Mouse (Mus musculus) midbrain, embryonic 13.5 days (tissue): ENCODE results near the gene Tox2. TPM values are rescaled to one million over a fixed set of nuclear protein-coding genes. Genes with fewer than 3 reads are reported as not detected.

Source experiments
- ATAC-seq: fragments of 200-750 bp; cut with Nextera tagmentation; 2 replicates; pipeline ENCODE4 v1.8.0; 2017; ENCODE audit warnings: mild to moderate bottlenecking, moderate TSS enrichment, moderate library complexity
- H3K27ac ChIP-seq: fragments of 300-500 bp; sonication (generic); 2 replicates; pipeline ENCODE4 v1.5.1; 2015; ENCODE audit warnings: inconsistent platforms, mild to moderate bottlenecking, moderate library complexity
- H3K27me3 ChIP-seq: fragments of 300-500 bp; sonication (generic); 2 replicates; pipeline ENCODE4 v1.6.1; 2015; ENCODE audit warnings: mild to moderate bottlenecking, inconsistent platforms
- H3K36me3 ChIP-seq: fragments of 300-500 bp; sonication (generic); 2 replicates; pipeline ENCODE4 v1.6.1; 2015; ENCODE audit warnings: mild to moderate bottlenecking, inconsistent platforms
- H3K4me1 ChIP-seq: fragments of 300-500 bp; sonication (generic); replicated peaks from 2 replicates; pipeline ENCODE4 v1.6.1; 2015; ENCODE audit warnings: inconsistent platforms
- H3K4me2 ChIP-seq: fragments of 300-500 bp; sonication (generic); replicated peaks from 2 replicates; pipeline ENCODE4 v1.6.1; 2015; ENCODE audit warnings: moderate library complexity, mild to moderate bottlenecking, inconsistent platforms
- H3K4me3 ChIP-seq: fragments of 300-500 bp; sonication (generic); replicated peaks from 2 replicates; pipeline ENCODE4 v1.5.1; 2015; ENCODE audit warnings: mild to moderate bottlenecking, inconsistent platforms
- H3K9ac ChIP-seq: fragments of 300-500 bp; sonication (generic); replicated peaks from 2 replicates; pipeline ENCODE4 v1.6.1; 2015; ENCODE audit warnings: mild to moderate bottlenecking, inconsistent platforms
- H3K9me3 ChIP-seq: fragments of 300-500 bp; sonication (generic); 2 replicates; pipeline ENCODE4 v1.6.1; 2016; ENCODE audit warnings: mild to moderate bottlenecking, inconsistent platforms
- WGBS: fragments of 180-500 bp; shearing (Covaris S2); methylation state at CpG from one replicate; pipeline ENCODE4 v1.1.7; 2015; 5-methylcytosine and 5-hydroxymethylcytosine counted together
- polyA plus RNA-seq: library from polyadenylated mRNA; unstranded; fragments of >200 nt; fragmentation: Nextera tagmentation; extraction: Ambion mirVana; gene quantifications from 2 replicates; pipeline ENCODE4 v1.2.1, GENCODE M21; 2015

The Tox2 gene
- polyA plus RNA-seq, 1 experiment from 2014 or later: 44.2 TPM

DNA sequence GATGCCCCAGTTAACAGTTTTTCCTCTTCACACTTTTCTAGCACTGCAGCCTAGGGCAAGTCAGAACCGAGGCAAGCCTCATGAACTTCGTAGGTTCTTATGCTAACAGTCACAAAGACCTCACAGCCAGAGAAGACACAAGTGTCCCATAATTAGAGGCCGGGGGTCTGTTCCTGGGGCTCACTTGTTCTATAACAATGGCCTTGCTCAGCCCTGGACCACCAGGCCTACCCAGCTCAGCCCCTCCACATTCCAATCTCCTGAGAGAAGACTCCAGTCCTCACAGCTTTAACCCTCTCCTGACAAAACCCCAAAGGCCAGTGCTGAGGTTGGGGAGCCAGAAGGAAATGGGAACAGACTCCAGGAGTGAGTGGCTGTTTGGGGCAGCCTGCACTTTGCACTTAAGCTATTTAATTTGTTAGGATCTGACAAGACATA, 12.9 kb upstream of the Tox2 start:
- Histone ChIP-seq H3K9ac (no peak overlapping the region), H3K27ac (peak overlapping the region; percentile 32; the same call in 1 of the 2 replicates), H3K4me1 (peaks cover 55% of the 10 kb centered on the region), H3K9me3 (no peaks in the 10 kb centered on the region), H3K4me3 (no peak overlapping the region), H3K27me3 (0 out of 2 replicates have a peak, but pooled peaks cover 8% of the 10 kb centered on the region), H3K36me3 (no peaks in the 10 kb centered on the region), H3K4me2 (no peak overlapping the region)
- 4% methylated on average over 3 of the region's 3 CpGs for WGBS
- ATAC-seq: peak; percentile 82

DNA sequence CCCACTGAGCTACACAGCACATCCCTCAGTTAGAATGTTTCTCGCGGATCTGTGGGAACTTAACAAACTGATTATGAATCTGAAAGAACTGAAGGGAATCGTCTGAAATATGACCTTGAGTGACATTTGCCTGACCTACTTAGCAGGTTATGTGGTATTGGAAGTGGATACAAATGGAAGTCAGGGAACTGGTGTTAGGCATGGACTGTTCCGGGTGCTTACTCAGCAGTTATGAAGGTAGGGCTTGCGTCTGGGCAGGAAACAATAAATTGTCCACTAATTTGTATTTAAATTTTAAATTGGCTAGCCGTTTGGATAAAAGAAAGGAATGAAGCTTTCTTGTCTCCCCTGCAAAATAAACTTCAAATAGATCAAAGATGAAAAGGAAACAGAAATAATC, 10.4 kb upstream of the Tox2 start:
- 62% methylated on average over 6 of the region's 6 CpGs for WGBS
- no peak for ATAC-seq

DNA sequence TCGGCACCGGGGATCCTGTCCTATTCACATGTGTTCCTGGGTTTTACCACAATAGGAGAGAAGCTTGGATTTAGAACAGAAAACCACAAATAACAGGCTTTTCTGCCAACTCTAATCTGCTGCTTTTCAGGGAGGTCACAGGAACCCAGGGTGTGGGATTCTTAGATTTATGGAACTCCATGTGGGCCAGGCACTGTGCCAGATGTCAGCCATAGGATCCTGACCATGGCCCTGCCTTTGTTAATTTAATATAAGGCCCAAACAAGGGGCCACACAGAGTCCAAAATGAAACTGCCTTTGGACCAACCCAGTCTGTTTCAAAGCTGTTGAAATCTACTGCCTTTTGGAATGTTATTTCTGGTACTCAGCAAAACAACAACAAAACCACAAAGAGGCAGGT, 8.9 kb upstream of the Tox2 start:
- no peak for ATAC-seq
- H3K27me3 ChIP-seq: 0 out of 2 replicates have a peak, but pooled peaks cover 13% of the 10 kb centered on the region
- 15% methylated on average over 2 of the region's 2 CpGs for WGBS
- H3K9me3 ChIP-seq: no peaks in the 10 kb centered on the region
- no peaks in the 10 kb centered on the region for H3K36me3 ChIP-seq
- H3K4me1 ChIP-seq: peaks cover 57% of the 10 kb centered on the region
- no peak overlapping the region for H3K4me2 ChIP-seq
- peak overlapping the region; percentile 19; the same call in 1 of the 2 replicates for H3K27ac ChIP-seq
- no peak overlapping the region for H3K4me3 ChIP-seq
- no peak overlapping the region for H3K9ac ChIP-seq

More for the DNA sequence above, 10.4 kb upstream of the Tox2 start:
- Histone ChIP-seq H3K4me1 (peaks cover 65% of the 10 kb centered on the region), H3K9ac (no peak overlapping the region), H3K27ac (no peak overlapping the region), H3K4me2 (no peak overlapping the region), H3K27me3 (0 out of 2 replicates have a peak, but pooled peaks cover 9% of the 10 kb centered on the region), H3K36me3 (no peaks in the 10 kb centered on the region), H3K4me3 (no peak overlapping the region), H3K9me3 (no peaks in the 10 kb centered on the region)

DNA sequence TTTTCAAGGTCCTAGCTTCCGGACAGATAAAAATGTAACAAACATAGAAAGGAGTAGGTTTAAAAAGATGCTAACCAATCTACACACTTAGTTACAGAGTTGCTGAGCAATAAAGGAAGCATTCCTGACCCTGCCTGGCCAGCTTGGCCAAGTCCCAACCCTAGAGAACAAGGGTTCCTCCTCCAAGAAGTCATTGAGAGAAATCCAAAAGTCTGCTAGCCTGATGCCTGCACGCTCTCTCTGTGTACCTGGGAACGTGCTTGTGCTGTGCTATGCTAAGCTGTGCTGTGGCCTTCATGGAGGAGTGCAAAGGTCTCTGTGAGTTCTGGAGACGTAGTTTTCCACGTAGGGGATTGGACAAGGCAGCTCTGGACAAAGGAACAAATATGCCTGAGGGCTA, 8.4 kb upstream of the Tox2 start:
- H3K27ac ChIP-seq: 0 out of 2 replicates have a peak overlapping the region, but pooled peaks have one; percentile 40
- no peaks in the 10 kb centered on the region for H3K9me3 ChIP-seq
- 51% methylated on average over 5 of the region's 5 CpGs for WGBS
- H3K27me3 ChIP-seq: 0 out of 2 replicates have a peak, but pooled peaks cover 13% of the 10 kb centered on the region
- H3K9ac ChIP-seq: no peak overlapping the region
- peaks cover 52% of the 10 kb centered on the region for H3K4me1 ChIP-seq
- H3K4me2 ChIP-seq: no peak overlapping the region
- no peaks in the 10 kb centered on the region for H3K36me3 ChIP-seq
- no peak overlapping the region for H3K4me3 ChIP-seq
- no peak for ATAC-seq

DNA sequence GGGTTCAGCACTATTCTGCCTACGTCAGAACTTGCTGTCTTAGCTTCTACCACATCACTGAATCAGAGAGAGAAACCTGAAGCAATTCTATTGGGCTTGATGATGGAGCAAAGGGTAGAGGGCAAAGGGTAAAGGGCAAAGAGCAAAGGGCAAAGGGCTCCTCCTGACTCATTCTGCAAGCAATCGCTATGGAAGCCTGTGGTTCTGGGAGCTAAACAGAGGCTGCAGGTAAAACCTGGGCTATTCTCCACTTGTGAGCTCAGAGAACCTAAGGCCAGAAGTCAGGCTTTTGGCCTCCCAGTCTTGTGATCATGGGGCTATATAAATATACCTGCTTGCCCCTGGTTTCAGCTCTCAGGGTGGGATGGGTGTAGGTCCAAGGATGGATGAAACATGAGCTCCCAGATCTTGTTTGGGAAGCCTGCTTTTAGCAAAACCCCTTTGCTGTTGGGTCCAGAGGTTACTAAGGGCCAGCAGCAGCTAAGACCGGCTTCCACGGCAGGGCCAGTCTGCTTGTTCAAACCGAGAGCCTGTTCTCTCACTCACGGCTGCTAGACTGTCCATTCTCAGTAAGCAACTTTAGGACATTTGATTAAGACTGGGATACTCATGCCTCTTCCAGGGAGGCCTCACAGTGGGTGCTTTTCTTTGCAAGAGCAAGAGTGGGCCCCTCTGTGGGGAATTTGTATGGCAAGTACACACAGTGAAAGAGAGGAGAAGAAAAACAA, 7.7 kb upstream of the Tox2 start:
- ATAC-seq: peak; percentile 61
- 0 out of 2 replicates have a peak, but pooled peaks cover 16% of the 10 kb centered on the region for H3K27me3 ChIP-seq
- H3K27ac ChIP-seq: peak overlapping the region; percentile 40
- H3K4me1 ChIP-seq: peaks cover 45% of the 10 kb centered on the region
- no peak overlapping the region; the same call in 1 of the 2 replicates for H3K9ac ChIP-seq
- H3K36me3 ChIP-seq: no peaks in the 10 kb centered on the region
- no peak overlapping the region for H3K4me3 ChIP-seq
- H3K9me3 ChIP-seq: no peaks in the 10 kb centered on the region
- 0 out of 2 replicates have a peak overlapping the region, but pooled peaks have one; percentile 11 for H3K4me2 ChIP-seq
- WGBS: 12% methylated on average over 6 of the region's 6 CpGs

DNA sequence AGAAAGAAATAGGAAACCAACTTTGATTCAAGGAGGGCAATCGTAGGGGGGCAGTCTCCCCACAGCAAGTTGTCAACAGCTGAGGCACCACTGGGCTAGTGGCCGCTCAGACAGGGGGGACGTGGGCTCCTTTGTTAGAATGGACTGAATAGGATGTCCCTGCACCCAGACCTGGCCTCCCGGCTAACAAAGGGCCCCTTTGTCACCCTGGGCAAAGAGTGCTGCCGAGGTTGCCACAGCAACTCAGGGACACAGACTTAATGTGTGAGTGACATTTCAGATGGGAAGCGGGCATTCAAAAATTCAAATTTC, 7.1 kb upstream of the Tox2 start:
- Histone ChIP-seq H3K9me3 (no peaks in the 10 kb centered on the region), H3K4me2 (0 out of 2 replicates have a peak overlapping the region, but pooled peaks have one; percentile 11), H3K27ac (peak overlapping the region; percentile 40), H3K36me3 (no peaks in the 10 kb centered on the region), H3K9ac (no peak overlapping the region; the same call in 1 of the 2 replicates), H3K4me3 (no peak overlapping the region), H3K4me1 (peaks cover 40% of the 10 kb centered on the region), H3K27me3 (0 out of 2 replicates have a peak, but pooled peaks cover 15% of the 10 kb centered on the region)
- peak; percentile 90 for ATAC-seq
- WGBS: 4% methylated on average over 6 of the region's 6 CpGs

DNA sequence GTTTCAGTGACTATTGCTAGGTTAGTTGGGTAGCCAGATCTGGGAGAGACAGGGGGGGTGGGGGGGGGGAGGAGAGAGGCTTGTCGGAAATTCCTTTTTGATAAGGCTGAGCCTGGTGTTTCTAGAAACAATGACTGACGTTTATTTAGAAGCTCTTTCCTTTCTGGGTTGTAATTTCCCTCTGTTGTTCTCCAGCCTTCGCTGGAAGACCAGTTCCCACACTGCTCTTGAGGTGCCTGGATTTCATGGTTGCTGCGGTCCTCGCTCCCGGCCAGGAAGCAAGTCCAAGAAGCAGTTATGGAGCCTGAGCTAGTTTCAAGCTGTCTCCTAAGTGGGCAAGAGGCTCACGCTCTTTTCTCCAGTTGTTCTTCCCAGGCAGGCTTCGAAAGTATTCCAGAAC, 1.0 kb upstream of the Tox2 start:
- peak overlapping the region; percentile 52; the same call in 1 of the 2 replicates for H3K27ac ChIP-seq

DNA sequence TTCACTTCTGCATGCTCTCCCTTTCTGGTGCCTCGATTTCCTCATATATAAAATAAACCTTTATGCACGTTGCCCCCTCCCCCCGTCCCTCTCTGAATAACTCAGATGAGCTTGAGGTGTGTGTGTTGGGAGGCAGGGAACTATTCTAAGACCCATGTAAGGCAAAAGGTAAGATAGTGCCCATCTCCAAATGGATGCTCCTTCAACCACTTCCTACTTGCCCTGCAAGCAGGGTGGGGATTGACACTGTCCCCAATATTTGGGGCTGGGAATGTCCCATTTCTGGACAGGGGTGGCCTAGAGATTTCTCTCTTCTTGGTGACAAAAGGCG, 407 bp upstream of the Tox2 start:
- Histone ChIP-seq H3K36me3 (no peaks in the 10 kb centered on the region), H3K4me1 (peaks cover 40% of the 10 kb centered on the region), H3K27ac (peak overlapping the region; percentile 52), H3K9ac (peak overlapping the region; percentile 84; the same call in 1 of the 2 replicates), H3K4me3 (peak overlapping the region; percentile 70), H3K4me2 (peak overlapping the region; percentile 80), H3K9me3 (0 out of 2 replicates have a peak, but pooled peaks cover 4% of the 10 kb centered on the region), H3K27me3 (peaks cover 16% of the 10 kb centered on the region; the same call in 1 of the 2 replicates)
- 1% methylated on average over 4 of the region's 4 CpGs for WGBS
- peak; percentile 46 for ATAC-seq

More for the DNA sequence above, 1.0 kb upstream of the Tox2 start:
- H3K36me3 ChIP-seq: no peaks in the 10 kb centered on the region
- peaks cover 40% of the 10 kb centered on the region for H3K4me1 ChIP-seq
- H3K27me3 ChIP-seq: peaks cover 18% of the 10 kb centered on the region; the same call in 1 of the 2 replicates
- 0 out of 2 replicates have a peak, but pooled peaks cover 4% of the 10 kb centered on the region for H3K9me3 ChIP-seq
- H3K9ac ChIP-seq: no peak overlapping the region
- peak overlapping the region; percentile 80; the same call in 1 of the 2 replicates for H3K4me2 ChIP-seq
- no peak for ATAC-seq
- 48% methylated on average over 8 of the region's 8 CpGs for WGBS
- no peak overlapping the region for H3K4me3 ChIP-seq

DNA sequence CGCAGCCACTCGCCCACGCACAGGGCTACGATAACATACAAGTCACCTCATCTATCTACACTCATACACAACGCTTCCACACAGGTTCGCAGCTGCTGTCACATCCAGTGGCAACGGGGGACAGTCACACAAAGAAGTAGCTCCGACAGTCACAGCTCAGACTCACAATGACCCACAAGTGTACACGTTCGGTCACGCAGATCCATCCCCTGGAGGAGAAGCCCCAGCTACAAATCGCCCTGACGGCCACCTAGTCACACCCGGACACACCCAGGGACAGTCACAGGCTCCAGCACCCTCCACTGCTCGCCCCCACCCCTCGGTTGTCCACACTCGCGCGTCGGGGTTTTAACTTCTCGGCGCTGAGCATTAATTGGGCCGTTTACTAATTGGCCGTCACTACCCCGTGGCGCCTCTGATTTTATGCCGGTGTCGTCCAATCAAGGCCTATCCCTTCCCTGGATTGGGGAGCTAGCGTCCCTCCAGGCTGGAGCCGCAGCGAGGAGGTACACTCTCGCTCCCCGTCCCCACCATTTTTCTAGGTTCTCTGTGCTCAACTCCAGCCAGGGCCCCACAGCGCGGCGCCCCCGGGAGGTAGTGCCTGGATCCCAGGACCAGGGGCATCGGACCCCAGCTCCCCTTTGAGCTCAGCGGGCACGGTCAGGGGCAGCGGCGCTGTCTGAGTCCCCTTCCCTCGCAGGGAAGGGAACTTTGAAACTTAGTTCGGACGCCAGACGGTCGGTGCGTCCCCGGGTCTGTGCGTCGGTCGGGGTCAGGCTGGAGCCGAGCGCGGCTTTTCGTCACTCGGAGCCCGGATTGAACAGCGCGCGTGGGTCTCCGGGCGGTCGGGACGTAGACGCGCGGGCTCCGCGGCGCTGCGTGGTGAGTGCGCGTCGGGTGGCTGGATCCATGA, 966 bp downstream of the Tox2 start:
- H3K36me3 ChIP-seq: no peaks in the 10 kb centered on the region
- H3K27ac ChIP-seq: peak overlapping the region; percentile 79
- ATAC-seq: peak; percentile 28; the same call in 1 of the 2 replicates
- peaks cover 40% of the 10 kb centered on the region for H3K4me1 ChIP-seq
- WGBS: 1% methylated on average over 75 of the region's 75 CpGs
- H3K9me3 ChIP-seq: 0 out of 2 replicates have a peak, but pooled peaks cover 4% of the 10 kb centered on the region
- peak overlapping the region; percentile 70 for H3K4me3 ChIP-seq
- peak overlapping the region; percentile 80 for H3K4me2 ChIP-seq
- peaks cover 13% of the 10 kb centered on the region; the same call in 1 of the 2 replicates for H3K27me3 ChIP-seq
- H3K9ac ChIP-seq: peak overlapping the region; percentile 84

DNA sequence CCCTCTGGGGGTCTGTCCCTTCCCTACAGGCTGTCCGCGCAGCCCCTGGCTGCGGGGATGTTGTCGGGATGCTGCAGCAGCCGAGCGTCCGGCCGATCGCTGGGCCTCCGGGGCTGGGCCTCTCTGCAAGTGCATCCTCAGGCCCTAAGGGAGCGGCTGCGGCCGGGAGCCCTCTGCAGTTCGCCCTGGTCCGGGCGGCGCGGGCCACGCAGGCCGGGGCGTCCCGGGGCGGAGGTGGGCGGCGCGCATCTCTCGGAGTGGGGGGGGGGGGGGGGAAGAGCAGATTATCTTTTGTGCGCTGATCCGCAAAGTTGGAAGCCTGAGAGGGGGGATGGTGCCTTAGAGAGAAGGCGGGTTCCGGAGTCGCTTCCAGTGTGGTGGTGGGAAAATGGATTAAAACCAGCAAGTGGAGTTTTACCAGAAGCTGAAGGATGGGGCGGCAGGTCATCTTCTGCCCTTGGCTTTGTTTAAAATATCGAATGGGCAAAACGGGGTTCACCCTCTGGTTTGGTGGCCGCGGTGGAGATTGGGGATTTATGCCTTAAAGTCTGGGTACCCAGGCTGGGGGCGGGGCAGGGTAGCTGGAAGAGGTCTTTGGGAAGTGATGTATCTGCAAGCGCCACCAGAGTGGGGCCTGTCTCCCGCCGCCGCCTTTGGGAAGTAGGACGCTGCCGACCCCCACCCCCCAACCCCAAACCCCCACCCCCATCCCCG, 1.8 kb downstream of the Tox2 start:
- H3K36me3 ChIP-seq: no peaks in the 10 kb centered on the region
- H3K4me2 ChIP-seq: peak overlapping the region; percentile 80
- peak overlapping the region; percentile 70 for H3K4me3 ChIP-seq
- peak; percentile 55 for ATAC-seq
- peak overlapping the region; percentile 84 for H3K9ac ChIP-seq
- H3K4me1 ChIP-seq: peaks cover 40% of the 10 kb centered on the region
- 0 out of 2 replicates have a peak, but pooled peaks cover 4% of the 10 kb centered on the region for H3K9me3 ChIP-seq
- WGBS: under 1% methylated on average over 45 of the region's 45 CpGs
- peak overlapping the region; percentile 79 for H3K27ac ChIP-seq
- H3K27me3 ChIP-seq: peaks cover 12% of the 10 kb centered on the region; the same call in 1 of the 2 replicates

DNA sequence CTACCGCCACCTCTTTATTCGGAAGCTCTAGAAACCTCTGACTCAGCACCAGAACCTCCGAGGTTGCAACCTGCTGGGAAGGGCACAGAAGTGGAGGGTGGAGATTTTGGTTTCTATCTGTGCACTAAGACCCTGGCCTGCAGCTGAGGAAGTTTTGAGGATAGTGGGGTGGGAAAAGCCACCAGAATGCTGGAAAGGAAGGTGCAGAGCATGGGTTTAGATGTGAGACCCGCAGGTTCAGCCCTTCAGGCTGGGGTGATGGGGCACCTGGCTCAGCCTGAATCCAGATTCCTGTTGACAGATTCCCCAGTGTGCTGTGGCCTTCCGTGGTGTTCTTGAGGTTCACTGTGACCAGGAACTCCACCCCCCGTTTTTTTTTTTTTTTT, 2.3 kb downstream of the Tox2 start:
- 1% methylated on average over 6 of the region's 6 CpGs for WGBS
- peak overlapping the region; percentile 79 for H3K27ac ChIP-seq
- H3K4me1 ChIP-seq: peaks cover 40% of the 10 kb centered on the region
- peaks cover 10% of the 10 kb centered on the region; the same call in 1 of the 2 replicates for H3K27me3 ChIP-seq
- no peaks in the 10 kb centered on the region for H3K36me3 ChIP-seq
- peak overlapping the region; percentile 84 for H3K9ac ChIP-seq
- 0 out of 2 replicates have a peak, but pooled peaks cover 4% of the 10 kb centered on the region for H3K9me3 ChIP-seq
- ATAC-seq: no peak
- H3K4me3 ChIP-seq: peak overlapping the region; percentile 70
- peak overlapping the region; percentile 80 for H3K4me2 ChIP-seq
